Mouse (Mus musculus): ENCODE measurements around the gene Cmip. TPM values are rescaled to one million over a fixed set of nuclear protein-coding genes. Genes with fewer than 3 reads are reported as not detected.

Cmip gene
- polyA plus RNA-seq, 1 experiment from 2014 or later, result 21.8 TPM

DNA sequence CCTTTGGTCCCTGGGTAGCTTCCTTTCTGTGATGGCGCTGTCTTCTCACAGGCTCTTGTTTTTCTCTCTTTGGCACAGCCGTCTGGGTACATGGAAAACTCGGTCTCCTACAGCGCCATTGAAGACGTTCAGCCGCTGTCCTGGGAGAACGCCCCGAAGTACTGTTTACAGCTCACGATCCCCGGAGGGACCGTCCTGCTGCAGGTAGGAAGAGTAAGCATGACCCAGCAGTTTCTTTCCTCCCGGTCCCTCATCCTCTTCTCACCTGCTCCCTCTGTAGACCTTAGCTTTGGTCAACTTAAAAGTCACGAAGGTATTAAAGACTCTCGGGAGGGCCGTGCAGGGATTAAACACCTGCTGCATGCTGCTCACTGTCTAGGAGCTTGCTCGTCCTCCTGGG, 120.1 kb downstream of the Cmip start:
- no peak overlapping the region for H3K4me3 ChIP-seq (replicated peaks)
- peaks cover 32% of the 10 kb centered on the region for H3K4me1 ChIP-seq
- 79% methylated on average over 16 of the region's 16 CpGs for WGBS
- no peak overlapping the region for H3K4me2 ChIP-seq
- peaks cover 19% of the 10 kb centered on the region; the same call in 1 of the 2 replicates for H3K36me3 ChIP-seq
- ATAC-seq (replicated peaks; ENCODE audit: low FRiP score), result no peak
- H3K9ac ChIP-seq, result no peak overlapping the region
- no peaks in the 10 kb centered on the region for H3K9me3 ChIP-seq (replicated peaks)
- H3K27me3 ChIP-seq, result no peaks in the 10 kb centered on the region
- H3K27ac ChIP-seq, result no peak overlapping the region

DNA sequence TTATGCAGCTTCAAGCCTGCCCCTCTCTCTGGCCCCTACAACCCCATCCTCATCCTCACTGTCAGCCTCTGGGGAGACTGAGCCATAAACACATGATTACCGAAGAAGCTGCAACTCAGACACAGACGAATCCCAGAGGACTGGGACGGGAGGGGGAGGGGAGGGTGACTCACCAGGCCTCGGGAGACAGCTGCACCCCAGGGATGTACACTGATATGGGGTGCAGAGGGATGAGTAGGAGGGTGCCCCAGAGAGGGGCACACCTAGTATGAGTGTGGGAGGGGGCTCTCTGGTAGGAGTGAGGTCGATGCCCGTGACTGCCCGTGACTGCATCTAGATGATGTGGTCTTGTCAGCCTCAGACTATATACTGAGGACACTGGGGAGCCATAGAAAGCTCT, 121.8 kb downstream of the Cmip start:
- Histone ChIP-seq H3K27ac (no peak overlapping the region), H3K4me3 (replicated peaks) (no peak overlapping the region), H3K4me2 (no peak overlapping the region), H3K4me1 (peaks cover 16% of the 10 kb centered on the region), H3K27me3 (no peaks in the 10 kb centered on the region), H3K36me3 (peaks cover 19% of the 10 kb centered on the region; the same call in 1 of the 2 replicates), H3K9me3 (replicated peaks) (no peaks in the 10 kb centered on the region), H3K9ac (no peak overlapping the region)
- ATAC-seq (replicated peaks; ENCODE audit: low FRiP score), result 0 out of 2 replicates have a peak, but pooled peaks have one; percentile 37
- WGBS, result 56% methylated on average over 7 of the region's 7 CpGs

DNA sequence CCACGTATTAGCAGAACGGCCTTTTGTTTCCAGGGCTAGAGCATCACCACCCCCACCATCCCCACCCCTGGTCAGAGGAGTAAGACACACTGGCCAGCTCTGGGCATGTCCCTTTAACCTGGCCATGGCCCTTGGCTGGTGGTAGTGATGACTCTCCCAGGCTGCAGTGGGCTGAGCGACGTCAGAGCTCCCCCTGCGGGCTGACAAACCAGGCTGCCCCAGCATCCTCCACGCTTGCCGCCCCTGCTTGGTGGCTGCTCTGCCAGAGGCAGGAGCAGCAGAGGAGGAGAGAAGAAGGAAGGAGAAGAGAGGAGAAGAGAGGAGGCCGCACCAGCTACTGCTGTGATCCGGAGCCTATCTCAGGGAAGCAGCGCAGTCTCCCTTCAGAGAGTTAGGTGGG, 122.3 kb downstream of the Cmip start:
- H3K27me3 ChIP-seq, result no peaks in the 10 kb centered on the region
- no peak overlapping the region for H3K4me2 ChIP-seq
- no peak overlapping the region for H3K4me3 ChIP-seq (replicated peaks)
- H3K9ac ChIP-seq, result no peak overlapping the region
- H3K36me3 ChIP-seq, result peaks cover 24% of the 10 kb centered on the region
- no peaks in the 10 kb centered on the region for H3K9me3 ChIP-seq (replicated peaks)
- peaks cover 16% of the 10 kb centered on the region for H3K4me1 ChIP-seq
- 50% methylated on average over 10 of the region's 10 CpGs for WGBS
- ATAC-seq (replicated peaks; ENCODE audit: low FRiP score), result no peak; the same call in 1 of the 2 replicates
- no peak overlapping the region for H3K27ac ChIP-seq

DNA sequence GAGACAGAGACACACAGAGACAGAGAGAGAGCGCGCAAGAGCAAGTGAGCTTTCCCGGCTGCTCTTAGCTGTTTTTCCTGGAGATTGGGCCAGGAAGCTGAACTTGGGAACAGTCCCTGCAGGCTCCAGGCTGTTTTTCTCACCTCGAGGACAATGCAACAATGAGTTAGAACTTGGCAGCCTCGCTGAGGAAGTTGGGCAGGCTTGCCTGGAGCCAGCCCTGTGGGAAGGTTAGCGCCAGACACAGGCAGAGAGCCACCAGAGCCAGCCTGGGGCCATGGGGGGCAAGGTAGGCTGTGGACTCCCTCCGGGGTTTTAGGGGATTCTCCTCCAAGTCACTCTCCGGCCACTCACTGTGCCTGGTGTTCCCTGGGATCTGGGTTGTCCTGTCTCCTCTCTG, 123.9 kb downstream of the Cmip start:
- H3K4me2 ChIP-seq, result no peak overlapping the region

DNA sequence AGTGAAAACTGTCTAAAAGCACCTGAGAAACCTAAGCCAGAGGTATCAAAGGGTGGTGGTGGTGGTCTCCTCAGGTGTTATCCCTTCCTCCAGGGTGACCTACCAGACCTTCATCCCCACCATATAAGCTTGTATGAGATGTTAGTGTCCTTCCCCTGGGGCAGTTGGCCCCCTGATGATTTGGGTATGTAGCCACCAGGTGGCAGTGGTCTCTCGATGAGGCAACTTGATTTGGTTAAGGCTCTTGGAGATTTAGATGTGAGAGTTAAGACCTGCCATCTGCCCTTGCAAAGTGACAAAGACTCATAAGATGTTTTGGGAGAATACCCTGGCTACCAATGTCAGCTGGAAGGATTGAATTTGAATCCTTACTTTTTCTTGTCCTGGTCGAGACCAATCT, 129.3 kb downstream of the Cmip start:
- H3K4me3 ChIP-seq (replicated peaks), result no peak overlapping the region
- WGBS, result 75% methylated on average over 2 of the region's 2 CpGs
- H3K4me1 ChIP-seq, result peaks cover 35% of the 10 kb centered on the region
- H3K27ac ChIP-seq, result no peak overlapping the region
- H3K4me2 ChIP-seq, result no peak overlapping the region
- H3K9ac ChIP-seq, result no peak overlapping the region
- 0 out of 2 replicates have a peak, but pooled peaks cover 7% of the 10 kb centered on the region for H3K9me3 ChIP-seq (replicated peaks)
- ATAC-seq (replicated peaks; ENCODE audit: low FRiP score), result no peak
- H3K27me3 ChIP-seq, result no peaks in the 10 kb centered on the region
- peaks cover 21% of the 10 kb centered on the region for H3K36me3 ChIP-seq

More for the DNA sequence above, 123.9 kb downstream of the Cmip start:
- Histone ChIP-seq H3K4me3 (replicated peaks) (no peak overlapping the region), H3K27ac (peak overlapping the region; percentile 41), H3K36me3 (peaks cover 35% of the 10 kb centered on the region), H3K4me1 (peaks cover 16% of the 10 kb centered on the region), H3K9ac (no peak overlapping the region), H3K9me3 (replicated peaks) (0 out of 2 replicates have a peak, but pooled peaks cover 7% of the 10 kb centered on the region), H3K27me3 (no peaks in the 10 kb centered on the region)
- 70% methylated on average over 8 of the region's 8 CpGs for WGBS
- ATAC-seq (replicated peaks; ENCODE audit: low FRiP score), result no peak

DNA sequence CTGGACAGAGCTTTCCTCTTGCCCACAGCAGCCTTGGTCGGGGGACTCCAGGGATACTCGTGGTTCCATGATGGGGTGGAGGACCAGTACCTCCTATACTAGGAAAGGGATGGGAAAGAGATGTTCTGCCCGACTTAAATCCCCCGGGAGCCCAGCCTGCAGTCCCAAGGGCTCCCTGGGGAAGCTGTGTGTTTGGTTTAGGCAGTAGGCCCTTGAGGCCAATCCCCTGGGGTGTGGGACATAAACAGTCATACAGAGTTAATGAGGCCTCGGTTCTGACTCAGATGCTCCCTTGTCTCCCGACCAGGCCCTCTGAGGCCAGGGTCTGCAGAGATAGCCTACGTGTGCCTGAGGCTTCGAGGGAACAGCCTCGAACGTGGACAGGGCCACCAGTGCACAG, 130.8 kb downstream of the Cmip start:
- peaks cover 41% of the 10 kb centered on the region for H3K4me1 ChIP-seq
- WGBS, result 58% methylated on average over 10 of the region's 10 CpGs
- H3K4me2 ChIP-seq, result no peak overlapping the region
- H3K9ac ChIP-seq, result no peak overlapping the region
- peak overlapping the region; percentile 38; the same call in 1 of the 2 replicates for H3K27ac ChIP-seq
- H3K4me3 ChIP-seq (replicated peaks), result no peak overlapping the region
- peaks cover 18% of the 10 kb centered on the region for H3K36me3 ChIP-seq
- no peaks in the 10 kb centered on the region for H3K27me3 ChIP-seq
- 0 out of 2 replicates have a peak, but pooled peaks cover 7% of the 10 kb centered on the region for H3K9me3 ChIP-seq (replicated peaks)
- ATAC-seq (replicated peaks; ENCODE audit: low FRiP score), result no peak; the same call in 1 of the 2 replicates

DNA sequence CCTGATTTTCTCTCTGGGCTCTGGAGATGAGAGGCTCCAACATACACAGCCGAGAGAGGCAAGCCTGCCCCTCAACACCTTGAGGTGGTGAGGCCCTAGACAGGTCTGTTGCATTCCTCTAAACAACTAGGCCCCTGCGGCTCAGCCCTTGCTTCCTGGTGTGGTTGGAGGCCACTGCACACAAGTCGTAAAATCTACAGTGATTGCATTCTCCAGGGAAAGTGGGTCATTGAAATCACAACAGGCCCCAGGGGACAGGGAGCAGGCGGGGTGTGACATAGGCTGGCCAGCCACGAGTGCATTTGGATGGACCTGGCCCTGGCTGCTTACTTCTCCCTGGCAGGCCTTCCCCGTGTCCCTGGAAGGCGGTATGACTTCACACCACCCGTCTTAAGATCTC, 131.5 kb downstream of the Cmip start:
- no peak overlapping the region for H3K4me2 ChIP-seq
- 29% methylated on average over 8 of the region's 8 CpGs for WGBS
- H3K27ac ChIP-seq, result peak overlapping the region; percentile 38
- H3K36me3 ChIP-seq, result peaks cover 18% of the 10 kb centered on the region
- H3K9ac ChIP-seq, result no peak overlapping the region
- H3K4me1 ChIP-seq, result peaks cover 41% of the 10 kb centered on the region
- H3K9me3 ChIP-seq (replicated peaks), result 0 out of 2 replicates have a peak, but pooled peaks cover 7% of the 10 kb centered on the region
- H3K4me3 ChIP-seq (replicated peaks), result no peak overlapping the region
- no peaks in the 10 kb centered on the region for H3K27me3 ChIP-seq
- peak; percentile 65 for ATAC-seq (replicated peaks; ENCODE audit: low FRiP score)

DNA sequence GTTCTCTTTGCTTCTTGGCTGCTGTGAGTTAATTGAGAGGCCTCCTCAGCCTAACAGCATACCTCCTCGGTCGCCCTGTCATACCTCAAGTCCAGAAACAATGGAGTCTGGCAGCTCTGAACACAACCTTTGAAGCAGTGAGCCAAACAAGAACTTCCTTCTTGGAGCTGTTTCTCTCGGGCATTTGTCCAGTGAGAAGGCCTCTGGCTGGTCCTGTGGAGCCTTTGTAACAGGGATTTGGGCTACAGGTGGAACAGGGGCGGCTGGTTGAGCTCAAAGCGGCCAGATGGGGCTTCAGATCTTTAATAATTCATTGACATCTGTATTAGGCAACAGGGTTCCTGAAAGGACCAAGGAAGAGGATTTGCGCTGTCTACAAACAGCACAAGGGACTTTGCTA, 137.0 kb downstream of the Cmip start:
- peaks cover 13% of the 10 kb centered on the region for H3K36me3 ChIP-seq
- H3K4me2 ChIP-seq, result no peak overlapping the region
- ATAC-seq (replicated peaks; ENCODE audit: low FRiP score), result no peak
- H3K4me1 ChIP-seq, result peaks cover 30% of the 10 kb centered on the region
- no peak overlapping the region for H3K9ac ChIP-seq
- no peaks in the 10 kb centered on the region for H3K9me3 ChIP-seq (replicated peaks)
- H3K27me3 ChIP-seq, result no peaks in the 10 kb centered on the region
- H3K27ac ChIP-seq, result no peak overlapping the region
- WGBS, result 81% methylated on average over 6 of the region's 6 CpGs
- no peak overlapping the region for H3K4me3 ChIP-seq (replicated peaks)

DNA sequence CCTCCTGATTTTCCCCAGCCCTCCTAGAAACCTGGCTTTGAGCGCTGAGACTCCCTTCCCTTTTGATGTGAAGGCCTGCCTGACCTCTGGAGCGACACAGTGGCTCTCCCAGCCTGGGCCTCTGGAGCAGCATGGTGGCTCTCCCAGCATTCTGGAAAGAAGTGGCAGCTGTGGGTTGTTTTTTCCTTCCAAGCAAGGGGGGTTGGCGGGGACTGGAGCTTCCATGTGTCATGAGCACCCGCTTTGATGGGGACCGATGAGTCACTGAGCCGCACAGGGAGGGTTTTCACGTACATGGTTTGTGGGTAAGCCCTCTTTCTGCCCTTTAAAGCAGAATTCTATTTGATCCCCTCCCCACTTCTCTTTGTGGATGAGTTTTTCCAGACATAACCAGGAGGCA, 138.2 kb downstream of the Cmip start:
- Histone ChIP-seq H3K36me3 (peaks cover 13% of the 10 kb centered on the region), H3K9me3 (replicated peaks) (no peaks in the 10 kb centered on the region), H3K4me3 (replicated peaks) (no peak overlapping the region), H3K9ac (no peak overlapping the region), H3K27me3 (no peaks in the 10 kb centered on the region), H3K27ac (peak overlapping the region; percentile 45), H3K4me1 (peaks cover 22% of the 10 kb centered on the region), H3K4me2 (no peak overlapping the region)
- WGBS, result 52% methylated on average over 7 of the region's 7 CpGs
- no peak for ATAC-seq (replicated peaks; ENCODE audit: low FRiP score)

DNA sequence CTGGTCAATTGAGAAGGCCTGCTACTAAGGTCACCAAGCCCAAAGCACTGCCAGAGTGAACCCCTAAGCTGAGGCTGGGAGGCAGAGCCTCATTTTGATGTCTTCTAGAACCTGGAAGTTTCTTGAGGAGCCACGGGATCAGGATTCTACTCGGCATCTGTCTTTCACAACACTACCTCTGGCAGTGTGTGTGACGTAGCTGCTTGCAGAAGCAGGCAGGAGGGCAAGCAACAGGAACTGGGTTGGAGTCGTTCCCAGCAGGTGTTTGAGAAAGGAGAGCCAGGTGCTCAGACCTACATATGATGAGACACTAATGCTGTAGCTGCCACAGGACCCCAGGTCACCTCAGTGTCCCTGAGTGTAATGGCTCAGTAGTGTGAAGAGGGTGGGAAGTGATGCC, 140.0 kb downstream of the Cmip start:
- Histone ChIP-seq H3K27me3 (no peaks in the 10 kb centered on the region), H3K9me3 (replicated peaks) (no peaks in the 10 kb centered on the region), H3K27ac (no peak overlapping the region), H3K4me3 (replicated peaks) (no peak overlapping the region), H3K36me3 (peaks cover 13% of the 10 kb centered on the region), H3K4me2 (no peak overlapping the region), H3K9ac (no peak overlapping the region), H3K4me1 (peaks cover 12% of the 10 kb centered on the region)
- ATAC-seq (replicated peaks; ENCODE audit: low FRiP score), result no peak
- 90% methylated on average over 4 of the region's 4 CpGs for WGBS

DNA sequence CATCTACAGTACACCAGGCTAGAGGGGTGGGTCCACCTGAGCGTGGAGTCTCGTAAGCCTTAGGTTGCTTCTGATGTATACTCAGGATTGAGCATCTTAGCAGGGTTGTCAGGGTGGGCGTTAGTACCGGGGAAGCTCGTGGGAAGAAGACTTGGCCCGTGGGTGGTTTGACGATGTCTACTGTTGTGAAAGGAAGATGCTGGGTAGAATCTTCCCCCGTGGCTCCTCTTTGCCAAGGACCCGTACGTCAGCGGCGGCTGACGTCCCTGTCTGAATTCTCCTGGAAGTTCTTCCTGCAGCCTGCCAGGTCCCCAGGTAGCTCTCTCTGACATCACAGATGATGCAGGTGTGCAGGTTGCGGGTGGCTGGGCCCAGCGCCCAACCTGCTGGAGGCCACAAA, 140.9 kb downstream of the Cmip start:
- no peak overlapping the region for H3K4me2 ChIP-seq
- H3K9ac ChIP-seq, result no peak overlapping the region
- no peaks in the 10 kb centered on the region for H3K27me3 ChIP-seq
- H3K27ac ChIP-seq, result no peak overlapping the region
- ATAC-seq (replicated peaks; ENCODE audit: low FRiP score), result no peak
- 92% methylated on average over 15 of the region's 15 CpGs for WGBS
- H3K36me3 ChIP-seq, result peaks cover 13% of the 10 kb centered on the region
- H3K4me3 ChIP-seq (replicated peaks), result no peak overlapping the region
- H3K9me3 ChIP-seq (replicated peaks), result no peaks in the 10 kb centered on the region
- peaks cover 19% of the 10 kb centered on the region for H3K4me1 ChIP-seq

DNA sequence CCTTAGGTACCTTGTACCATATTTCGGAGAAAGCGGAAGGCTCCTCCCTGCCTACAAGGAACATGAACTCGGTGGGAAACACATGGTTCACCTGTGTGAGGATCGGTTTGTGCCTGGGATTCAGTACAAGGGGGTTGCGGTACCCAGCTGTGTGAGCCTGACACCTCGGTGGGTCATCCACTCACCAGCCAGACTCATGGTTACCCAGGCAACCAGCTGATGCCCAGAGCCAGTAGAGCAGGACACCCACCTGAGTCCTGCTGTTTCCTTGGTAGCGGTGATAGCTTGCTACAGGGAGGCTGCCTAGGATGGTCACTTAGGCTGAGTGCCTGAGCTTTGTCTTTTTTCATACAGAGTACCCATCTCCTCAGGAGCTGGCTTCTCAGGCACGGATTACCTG, 142.4 kb downstream of the Cmip start:
- Histone ChIP-seq H3K4me2 (no peak overlapping the region), H3K4me3 (replicated peaks) (no peak overlapping the region), H3K27ac (no peak overlapping the region), H3K9me3 (replicated peaks) (no peaks in the 10 kb centered on the region), H3K36me3 (peaks cover 13% of the 10 kb centered on the region), H3K27me3 (no peaks in the 10 kb centered on the region), H3K4me1 (peaks cover 34% of the 10 kb centered on the region), H3K9ac (no peak overlapping the region)
- WGBS, result 89% methylated on average over 8 of the region's 8 CpGs
- no peak for ATAC-seq (replicated peaks; ENCODE audit: low FRiP score)

DNA sequence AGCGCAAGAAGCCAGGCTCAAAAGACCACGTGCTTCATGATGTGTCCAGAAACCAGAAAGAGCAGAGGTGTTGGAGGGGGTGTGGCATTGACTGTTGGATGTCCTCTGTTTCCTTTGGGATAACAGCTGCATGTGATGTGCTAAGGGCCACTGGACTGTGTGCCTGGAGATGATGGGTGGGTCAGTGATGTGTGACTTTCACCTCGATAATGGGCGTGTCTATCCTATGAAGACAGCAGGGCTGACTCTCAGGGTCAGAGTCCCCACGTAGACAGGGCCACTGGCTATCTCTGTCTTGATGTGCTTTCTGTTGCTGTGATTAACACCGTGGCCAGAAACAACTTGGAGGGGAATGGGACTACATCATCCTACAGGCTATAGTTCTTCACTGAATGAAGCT, 144.0 kb downstream of the Cmip start:
- Histone ChIP-seq H3K36me3 (peaks cover 13% of the 10 kb centered on the region), H3K9ac (no peak overlapping the region), H3K27me3 (no peaks in the 10 kb centered on the region), H3K4me3 (replicated peaks) (no peak overlapping the region), H3K27ac (no peak overlapping the region), H3K9me3 (replicated peaks) (no peaks in the 10 kb centered on the region), H3K4me2 (no peak overlapping the region), H3K4me1 (peaks cover 31% of the 10 kb centered on the region)
- WGBS, result 80% methylated on average over 6 of the region's 6 CpGs
- ATAC-seq (replicated peaks; ENCODE audit: low FRiP score), result 0 out of 2 replicates have a peak, but pooled peaks have one; percentile 6
